Mouse (Mus musculus): ENCODE data around the gene Crebl2. TPM values are rescaled to one million over a fixed set of nuclear protein-coding genes. Genes with fewer than 3 reads are reported as not detected.

Crebl2 gene
- total and polyA plus RNA-seq, 3 experiments = 1.5 to 3.7 TPM; not detected in 1

- TF ChIP-seq CTCF (IDR thresholded peaks at IDR 0.05 in 2 of 3, conservative IDR thresholded peaks at IDR 0.05 in 1 of 3; ENCODE audit: control insufficient read depth in 1 of 3, insufficient read depth in 1 of 3, low read depth in 2 of 3, low read length in 3 of 3, poor library complexity in 1 of 3, severe bottlenecking in 1 of 3) = 0 out of 6 replicates have a peak, but pooled peaks of 1 of the 3 experiments have one; percentile 2
- TF ChIP-seq TBP (IDR thresholded peaks at IDR 0.05; ENCODE audit: low read depth, low read length) = peak; percentile 69; the same call in 1 of the 2 replicates
- no peak for TF ChIP-seq TCF12 (IDR thresholded peaks at IDR 0.05; ENCODE audit: low read depth, low read length)
- TF ChIP-seq MYC (IDR thresholded peaks at IDR 0.05; ENCODE audit: low read depth, low read length) = peak; percentile 56; the same call in 1 of the 2 replicates
Observed at GRCm38 (mm10) chr6:134791251-134792118, 38.5 kb upstream of the Crebl2 start (continued).

- H3K4me1 ChIP-seq (ENCODE audit: control insufficient read depth in 1 of 2, insufficient read depth in 2 of 2, low read length in 2 of 2) = peaks cover under 1 to 4% of the 10 kb centered on the region in 2 experiments; a peak in 2 of 4 replicates
- peak within 1 kb of the TSS; percentile 96 to 98 for H3K4me3 ChIP-seq (ENCODE audit: control insufficient read depth in 1 of 2, insufficient read depth in 1 of 2, low read depth in 2 of 2, low read length in 2 of 2)
- H3K9ac ChIP-seq (ENCODE audit: control insufficient read depth, low read depth, low read length, poor library complexity, severe bottlenecking) = peak within 1 kb of the TSS; percentile 94
- H3K27ac ChIP-seq (ENCODE audit: control insufficient read depth, low read depth, low read length) = peak within 1 kb of the TSS; percentile 88
- H3K36me3 ChIP-seq (ENCODE audit: control insufficient read depth in 1 of 2, insufficient read depth in 2 of 2, low read length in 2 of 2) = peaks cover 0 to 4% of the 10 kb centered on the region in 2 experiments; a peak in 1 of 4 replicates
- peak; percentile 90 for DNase-seq (ENCODE audit: low read depth, low spot score)
- TF ChIP-seq MXI1 (IDR thresholded peaks at IDR 0.05; ENCODE audit: low read depth, low read length) (no peak), JUND (IDR thresholded peaks at IDR 0.05; ENCODE audit: low read depth, low read length) (peak; percentile 62; the same call in 1 of the 2 replicates), ETS1 (IDR thresholded peaks at IDR 0.05; ENCODE audit: low read depth, low read length) (peak; percentile 95), ZNF384 (IDR thresholded peaks at IDR 0.05; ENCODE audit: low read depth, low read length) (0 out of 2 replicates have a peak, but pooled peaks have one; percentile 35), POLR2AphosphoS2 (IDR thresholded peaks at IDR 0.05; ENCODE audit: low read length) (no peak), TAL1 (IDR thresholded peaks at IDR 0.05; ENCODE audit: low read length) (no peak), MEF2A (IDR thresholded peaks at IDR 0.05; ENCODE audit: extremely low read depth, insufficient replicate concordance, low read depth, low read length, poor library complexity, severe bottlenecking) (peak; percentile 95), MAZ (IDR thresholded peaks at IDR 0.05; ENCODE audit: low read depth, low read length) (peak; percentile 65; the same call in 1 of the 2 replicates), SIN3A (IDR thresholded peaks at IDR 0.05; ENCODE audit: low read length) (no peak; the same call in 1 of the 2 replicates)
- H3K9me3 ChIP-seq (replicated peaks; ENCODE audit: insufficient read depth, low read length) = no peaks in the 10 kb centered on the region
- no peaks in the 10 kb centered on the region for H3K27me3 ChIP-seq (ENCODE audit: control insufficient read depth in 1 of 2, insufficient read depth in 2 of 2, low read length in 2 of 2)
- peaks cover 5% of the 10 kb centered on the region; the same call in 1 of the 2 replicates for H3K79me2 ChIP-seq (ENCODE audit: control insufficient read depth, insufficient read depth, low read length, poor library complexity)
Observed at GRCm38 (mm10) chr6:134792141-134793045, 37.6 kb upstream of the Crebl2 start, which contains the start of gene Dusp16. Gene Dusp16, minus strand, starts transcription at chr6:134792625.
